Mouse (Mus musculus) stomach, embryonic 14.5 days (tissue): ENCODE measurements around the gene Prkd3. TPM values are rescaled to one million over a fixed set of nuclear protein-coding genes. Genes with fewer than 3 reads are reported as not detected.

Experiments used
- ATAC-seq: fragments of 200-750 bp; cut with Nextera tagmentation; 2 replicates; pipeline ENCODE4 v1.8.0; 2017; ENCODE audit warnings: low read depth, moderate TSS enrichment; ENCODE audit not compliant: insufficient number of reproducible peaks, insufficient read depth, low FRiP score
- H3K27ac ChIP-seq: fragments of 300-500 bp; sonication (generic); 2 replicates; pipeline ENCODE4 v1.5.1; 2014; ENCODE audit warnings: mild to moderate bottlenecking, low read length, moderate library complexity, mixed read lengths
- H3K27me3 ChIP-seq: fragments of 300-500 bp; sonication (generic); 2 replicates; pipeline ENCODE4 v1.6.1; 2014; ENCODE audit warnings: low read length, control low read depth, mixed read lengths; ENCODE audit not compliant: control insufficient read depth, insufficient read depth
- H3K36me3 ChIP-seq: fragments of 300-500 bp; sonication (generic); 2 replicates; pipeline ENCODE4 v1.6.1; 2014; ENCODE audit warnings: mild to moderate bottlenecking, control low read depth, low read length, moderate library complexity, mixed read lengths; ENCODE audit not compliant: control insufficient read depth, insufficient read depth
- H3K4me1 ChIP-seq: fragments of 300-500 bp; sonication (generic); 2 replicates; pipeline ENCODE4 v1.6.1; 2014; ENCODE audit warnings: low read length, control low read depth, mixed read lengths; ENCODE audit not compliant: control insufficient read depth, insufficient read depth
- H3K4me2 ChIP-seq: fragments of 300-500 bp; sonication (generic); replicated peaks from 2 replicates; pipeline ENCODE4 v1.6.1; 2014; ENCODE audit warnings: low read depth, low read length, control low read depth
- H3K4me3 ChIP-seq: fragments of 300-500 bp; sonication (generic); 2 replicates; pipeline ENCODE4 v1.5.1; 2014; ENCODE audit warnings: low read depth, low read length, control low read depth
- H3K9ac ChIP-seq: fragments of 300-500 bp; sonication (generic); replicated peaks from 2 replicates; pipeline ENCODE4 v1.6.1; 2014; ENCODE audit warnings: low read depth, mild to moderate bottlenecking, control low read depth, low read length, moderate library complexity, mixed read lengths
- H3K9me3 ChIP-seq: fragments of 300-500 bp; sonication (generic); 2 replicates; pipeline ENCODE4 v1.6.1; 2016; ENCODE audit warnings: low read depth, low read length, control low read depth; ENCODE audit not compliant: control insufficient read depth
- WGBS: fragments of 180-500 bp; shearing (Covaris S2); extraction: QIAGEN DNeasy Blood & Tissue Kit; methylation state at CpG from one replicate; pipeline ENCODE4 v1.1.7; 2014; 5-methylcytosine and 5-hydroxymethylcytosine counted together
- polyA plus RNA-seq: library from polyadenylated mRNA; unstranded; fragments of >200 nt; fragmentation: Nextera tagmentation; extraction: Ambion mirVana; gene quantifications from 2 replicates; pipeline ENCODE4 v1.2.1, GENCODE M21; 2014

Gene Prkd3
- polyA plus RNA-seq, 1 experiment from 2014 or later: 47.5 TPM

DNA sequence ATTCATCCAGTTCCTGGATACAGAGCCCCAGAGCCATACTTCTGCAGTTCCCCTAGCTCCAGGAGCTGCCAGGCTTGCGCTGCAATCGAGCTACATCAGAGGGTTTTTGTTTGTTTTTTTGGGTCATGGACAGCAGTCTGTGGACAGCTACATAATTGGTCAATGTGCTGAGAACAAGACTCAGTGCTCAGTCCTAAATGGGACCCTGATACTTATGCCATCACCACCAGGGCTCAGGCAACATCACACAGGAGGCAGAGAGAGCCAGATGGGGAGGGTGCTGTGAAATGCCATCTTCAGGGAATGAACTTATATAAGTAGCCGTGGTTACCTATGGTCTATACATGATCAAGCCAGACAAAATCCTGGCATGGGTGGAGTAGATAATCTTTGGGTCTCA lies 52.1 kb downstream of the Prkd3 start:
- ATAC-seq: no peak
- WGBS: 85% methylated on average over 3 of the region's 3 CpGs

DNA sequence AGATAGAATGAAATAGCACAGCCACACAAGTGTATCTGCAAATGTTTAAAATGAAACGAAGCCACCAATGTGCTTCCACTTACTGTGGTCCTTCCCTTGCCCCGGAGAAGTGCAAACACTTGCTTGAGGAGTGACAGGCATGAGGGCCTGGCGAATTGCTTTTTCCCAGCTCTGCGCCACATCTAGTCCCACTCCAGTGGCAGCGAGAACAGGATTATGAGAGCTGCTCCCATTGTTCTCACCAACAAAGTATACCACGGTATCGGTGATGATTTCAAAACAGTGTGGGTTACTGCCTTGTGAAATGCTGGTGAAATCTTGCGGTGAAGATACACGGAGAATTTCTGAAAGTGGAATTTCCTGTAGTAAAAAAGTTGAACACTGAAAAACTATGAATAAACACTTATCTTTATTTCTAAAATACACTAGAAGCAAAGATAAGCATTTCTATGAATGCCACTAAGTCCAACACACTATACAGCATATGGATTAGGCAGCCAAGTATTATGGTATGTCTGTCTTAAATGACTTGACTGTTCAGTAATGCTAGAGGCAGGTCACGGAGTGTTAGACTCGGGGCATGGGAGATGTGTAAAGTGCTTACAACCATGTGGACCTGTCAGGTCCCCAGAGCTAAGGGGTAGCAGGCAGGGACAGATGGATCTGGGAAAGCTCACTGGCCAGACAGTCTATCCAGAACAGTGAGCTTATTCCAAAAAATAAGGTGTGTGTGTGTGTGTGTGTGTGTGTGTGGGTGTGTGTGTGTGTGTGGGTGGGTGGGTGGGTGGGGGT lies 54.3 kb downstream of the Prkd3 start:
- Histone ChIP-seq H3K4me2 (no peak overlapping the region), H3K9me3 (no peaks in the 10 kb centered on the region), H3K4me1 (no peaks in the 10 kb centered on the region), H3K27ac (no peak overlapping the region), H3K9ac (no peak overlapping the region), H3K27me3 (no peaks in the 10 kb centered on the region), H3K4me3 (no peak overlapping the region), H3K36me3 (peaks cover 41% of the 10 kb centered on the region)
- 93% methylated on average over 11 of the region's 11 CpGs for WGBS
- ATAC-seq: no peak

More for the DNA sequence above, 52.1 kb downstream of the Prkd3 start:
- H3K4me3 ChIP-seq: no peak overlapping the region
- H3K4me2 ChIP-seq: no peak overlapping the region
- no peaks in the 10 kb centered on the region for H3K4me1 ChIP-seq
- peaks cover 38% of the 10 kb centered on the region for H3K36me3 ChIP-seq
- no peak overlapping the region for H3K9ac ChIP-seq
- no peaks in the 10 kb centered on the region for H3K9me3 ChIP-seq
- H3K27ac ChIP-seq: no peak overlapping the region
- H3K27me3 ChIP-seq: no peaks in the 10 kb centered on the region

DNA sequence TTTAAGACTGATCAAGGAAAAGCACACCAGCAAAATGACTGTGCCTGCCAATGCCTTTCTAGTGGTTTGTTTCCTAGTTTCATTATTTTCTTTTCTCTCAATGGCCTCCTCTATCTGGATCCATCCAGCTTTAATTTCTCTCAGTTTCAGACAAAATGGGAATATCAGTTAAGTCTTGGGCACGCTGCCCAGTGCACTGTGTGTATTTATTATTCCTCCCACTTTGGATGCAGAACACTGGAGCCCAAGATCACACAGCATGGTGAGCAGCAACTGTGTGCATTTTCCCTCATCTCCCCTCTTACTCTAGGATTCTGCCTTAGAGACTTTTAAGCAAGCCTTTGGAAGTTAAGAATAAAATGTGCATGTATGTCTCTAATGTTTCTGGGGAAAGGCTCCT lies 56.2 kb downstream of the Prkd3 start:
- Histone ChIP-seq H3K4me3 (no peak overlapping the region), H3K36me3 (peaks cover 49% of the 10 kb centered on the region), H3K27me3 (no peaks in the 10 kb centered on the region), H3K9ac (no peak overlapping the region), H3K27ac (no peak overlapping the region), H3K4me1 (no peaks in the 10 kb centered on the region), H3K9me3 (no peaks in the 10 kb centered on the region), H3K4me2 (no peak overlapping the region)
- WGBS: 73% methylated on average over 1 of the region's 1 CpGs
- ATAC-seq: no peak

DNA sequence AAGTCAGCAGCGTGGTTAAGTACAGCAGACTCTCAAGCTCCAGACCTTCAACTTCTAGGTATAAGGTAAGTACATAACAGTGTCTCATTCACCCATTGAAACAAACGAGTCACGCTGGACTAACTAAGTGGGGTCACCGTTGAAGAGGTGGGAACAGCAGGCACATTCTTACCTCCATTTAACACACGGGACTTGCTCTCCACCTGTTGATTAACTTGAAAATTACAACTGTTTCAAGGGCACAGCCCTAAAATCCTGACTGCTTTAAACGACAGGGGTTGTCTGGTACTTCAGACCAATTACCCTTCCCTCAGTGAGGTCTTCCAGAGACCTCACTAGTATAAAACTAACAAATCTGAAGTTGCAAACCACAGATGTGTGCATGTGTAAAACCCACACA lies 61.1 kb downstream of the Prkd3 start:
- 76% methylated on average over 6 of the region's 6 CpGs for WGBS
- Histone ChIP-seq H3K36me3 (peaks cover 64% of the 10 kb centered on the region), H3K4me2 (no peak overlapping the region), H3K4me3 (no peak overlapping the region), H3K27ac (no peak overlapping the region), H3K9ac (no peak overlapping the region), H3K4me1 (no peaks in the 10 kb centered on the region), H3K9me3 (no peaks in the 10 kb centered on the region), H3K27me3 (no peaks in the 10 kb centered on the region)
- no peak for ATAC-seq

DNA sequence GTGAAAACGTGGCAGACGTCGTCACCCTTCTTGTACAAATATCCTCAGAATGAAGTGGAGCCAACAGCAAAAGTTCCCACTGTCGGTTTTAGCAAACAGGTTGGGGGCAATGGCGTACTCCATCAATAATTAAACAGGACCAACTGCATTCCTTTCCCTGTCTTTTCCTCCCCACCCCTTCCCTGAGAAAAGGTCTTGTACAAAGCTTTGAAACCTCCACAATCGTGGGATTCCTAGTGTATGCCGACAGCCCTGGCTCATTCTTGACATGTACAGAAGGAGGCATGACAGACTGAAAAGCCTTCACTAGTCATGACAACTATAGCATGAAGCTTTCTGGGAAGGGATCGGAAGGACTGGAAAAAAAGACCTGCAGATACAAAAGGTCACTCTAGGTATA lies 67.4 kb downstream of the Prkd3 start:
- ATAC-seq: peak; percentile 28; the same call in 1 of the 2 replicates

DNA sequence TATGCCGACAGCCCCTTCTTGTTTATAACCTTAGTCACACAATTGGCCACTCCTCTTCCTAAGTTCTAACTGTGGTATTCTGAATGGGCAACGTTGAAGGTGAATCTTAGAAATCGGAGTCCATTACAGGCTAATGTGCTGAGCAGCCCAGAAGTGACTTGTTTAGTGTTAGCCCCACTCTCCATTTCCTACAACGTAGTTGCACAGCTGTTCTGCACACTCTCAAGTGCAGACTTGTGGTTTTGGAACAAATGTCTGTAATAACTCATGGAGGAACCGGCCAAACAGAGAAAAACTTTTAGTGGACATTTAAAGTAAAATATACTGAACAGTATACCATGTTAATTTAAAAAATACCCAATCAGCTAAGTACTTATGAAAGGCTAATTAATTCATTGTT lies 68.5 kb downstream of the Prkd3 start:
- WGBS: 86% methylated on average over 5 of the region's 5 CpGs
- Histone ChIP-seq H3K4me2 (no peak overlapping the region), H3K9me3 (no peaks in the 10 kb centered on the region), H3K27me3 (no peaks in the 10 kb centered on the region), H3K4me3 (no peak overlapping the region), H3K36me3 (peaks cover 55% of the 10 kb centered on the region), H3K27ac (no peak overlapping the region), H3K9ac (no peak overlapping the region), H3K4me1 (no peaks in the 10 kb centered on the region)
- ATAC-seq: no peak

More for the DNA sequence above, 67.4 kb downstream of the Prkd3 start:
- H3K9me3 ChIP-seq: no peaks in the 10 kb centered on the region
- H3K4me2 ChIP-seq: no peak overlapping the region
- H3K9ac ChIP-seq: no peak overlapping the region
- no peaks in the 10 kb centered on the region for H3K4me1 ChIP-seq
- H3K27me3 ChIP-seq: no peaks in the 10 kb centered on the region
- H3K4me3 ChIP-seq: no peak overlapping the region
- WGBS: 60% methylated on average over 8 of the region's 8 CpGs
- H3K27ac ChIP-seq: no peak overlapping the region
- peaks cover 55% of the 10 kb centered on the region for H3K36me3 ChIP-seq

DNA sequence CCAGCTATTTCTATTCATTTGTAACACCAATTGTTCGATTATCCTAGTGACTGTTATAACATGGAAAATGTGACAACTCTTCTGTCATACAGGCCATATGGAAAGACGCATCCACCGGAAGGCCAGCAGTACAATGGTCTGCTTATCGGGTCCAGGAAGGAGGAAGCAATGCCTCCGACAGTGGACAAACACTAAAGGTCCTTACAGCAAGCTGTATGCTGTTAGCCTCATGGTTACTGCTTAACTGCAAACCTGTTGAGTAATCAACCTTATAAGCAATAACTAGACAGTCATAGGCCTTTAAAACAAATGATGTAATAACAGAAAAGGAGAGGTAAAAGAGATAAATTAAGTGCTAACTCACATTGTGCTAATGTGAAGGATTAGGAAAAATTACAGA lies 69.4 kb downstream of the Prkd3 start:
- H3K4me2 ChIP-seq: no peak overlapping the region
- H3K9ac ChIP-seq: no peak overlapping the region
- H3K9me3 ChIP-seq: no peaks in the 10 kb centered on the region
- peaks cover 53% of the 10 kb centered on the region for H3K36me3 ChIP-seq
- H3K4me1 ChIP-seq: no peaks in the 10 kb centered on the region
- WGBS: 92% methylated on average over 5 of the region's 5 CpGs
- no peaks in the 10 kb centered on the region for H3K27me3 ChIP-seq
- no peak overlapping the region for H3K27ac ChIP-seq
- H3K4me3 ChIP-seq: no peak overlapping the region
- ATAC-seq: no peak

DNA sequence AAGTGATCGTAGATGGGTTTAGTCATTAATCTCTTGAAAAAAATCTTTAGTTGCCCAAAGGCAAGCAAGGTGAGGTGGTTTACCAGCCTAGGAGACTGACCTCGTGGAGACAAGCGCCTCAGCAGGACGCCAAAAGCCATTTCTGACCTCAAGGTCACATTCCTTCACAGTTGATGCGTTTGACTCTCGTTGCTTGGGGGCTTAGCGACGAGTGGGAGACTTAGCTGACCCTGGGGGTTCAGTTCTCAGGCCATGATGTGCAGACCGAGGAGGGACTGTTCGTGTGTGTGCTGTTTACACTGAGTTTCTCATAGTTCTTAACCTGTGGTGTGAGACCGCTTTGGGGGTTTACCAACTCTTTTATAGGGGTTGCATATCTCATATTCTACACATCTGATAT lies 78.0 kb downstream of the Prkd3 start:
- H3K4me3 ChIP-seq: no peak overlapping the region
- no peaks in the 10 kb centered on the region for H3K27me3 ChIP-seq
- no peak overlapping the region for H3K9ac ChIP-seq
- H3K4me2 ChIP-seq: no peak overlapping the region
- peaks cover 28% of the 10 kb centered on the region for H3K36me3 ChIP-seq
- no peak for ATAC-seq
- no peaks in the 10 kb centered on the region for H3K9me3 ChIP-seq
- H3K27ac ChIP-seq: no peak overlapping the region
- 45% methylated on average over 11 of the region's 11 CpGs for WGBS
- H3K4me1 ChIP-seq: peaks cover 3% of the 10 kb centered on the region; the same call in 1 of the 2 replicates

DNA sequence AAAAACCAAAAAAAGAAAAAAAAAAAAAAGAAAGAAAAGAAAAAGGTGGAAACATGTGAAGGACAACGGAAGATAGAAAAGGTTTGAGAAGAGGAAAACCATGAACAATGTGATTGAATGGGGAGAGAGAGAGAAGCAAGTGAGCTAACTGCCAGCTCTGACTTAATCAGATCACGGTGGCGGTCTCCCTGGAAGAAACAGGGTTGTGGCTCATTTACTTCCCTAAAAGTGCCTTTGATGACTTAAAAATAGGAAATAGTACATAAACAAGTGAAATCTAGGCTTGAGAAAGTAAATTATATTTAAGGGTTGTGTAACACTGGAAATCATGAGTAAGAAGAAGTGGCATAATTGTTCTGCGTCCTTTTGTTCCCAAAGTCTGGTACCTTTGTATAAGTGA lies 81.7 kb downstream of the Prkd3 start:
- no peaks in the 10 kb centered on the region for H3K27me3 ChIP-seq
- H3K9ac ChIP-seq: no peak overlapping the region
- no peak overlapping the region for H3K4me2 ChIP-seq
- H3K36me3 ChIP-seq: peaks cover 29% of the 10 kb centered on the region
- H3K27ac ChIP-seq: no peak overlapping the region
- no peaks in the 10 kb centered on the region for H3K9me3 ChIP-seq
- peaks cover 5% of the 10 kb centered on the region; the same call in 1 of the 2 replicates for H3K4me1 ChIP-seq
- no peak for ATAC-seq
- no peak overlapping the region for H3K4me3 ChIP-seq
- 87% methylated on average over 4 of the region's 4 CpGs for WGBS
